Mouse (Mus musculus) lung, embryonic 15.5 days (tissue): ENCODE results near the gene Shb. TPM values are rescaled to one million over a fixed set of nuclear protein-coding genes. Genes with fewer than 3 reads are reported as not detected.

Experiments used
- ATAC-seq: fragments of 200-750 bp; cut with Nextera tagmentation; 2 replicates; pipeline ENCODE4 v1.8.0; 2017; ENCODE audit warnings: moderate number of reproducible peaks, borderline replicate concordance; ENCODE audit not compliant: low FRiP score, low TSS enrichment; ENCODE audit errors: extremely low read depth
- H3K27ac ChIP-seq: fragments of 300-500 bp; sonication (generic); 2 replicates; pipeline ENCODE4 v1.5.1; 2015; ENCODE audit warnings: moderate library complexity, mild to moderate bottlenecking, inconsistent platforms
- H3K27me3 ChIP-seq: fragments of 300-500 bp; sonication (generic); 2 replicates; pipeline ENCODE4 v1.6.1; 2015; ENCODE audit warnings: inconsistent platforms
- H3K36me3 ChIP-seq: fragments of 300-500 bp; sonication (generic); 2 replicates; pipeline ENCODE4 v1.6.1; 2015; ENCODE audit warnings: inconsistent platforms
- H3K4me1 ChIP-seq: fragments of 300-500 bp; sonication (generic); 2 replicates; pipeline ENCODE4 v1.6.1; 2015; ENCODE audit warnings: inconsistent platforms
- H3K4me2 ChIP-seq: fragments of 300-500 bp; sonication (generic); 2 replicates; pipeline ENCODE4 v1.6.1; 2015; ENCODE audit warnings: inconsistent platforms, mild to moderate bottlenecking, moderate library complexity
- H3K4me3 ChIP-seq: fragments of 300-500 bp; sonication (generic); 2 replicates; pipeline ENCODE4 v1.5.1; 2015; ENCODE audit warnings: mild to moderate bottlenecking, inconsistent platforms
- H3K9ac ChIP-seq: fragments of 300-500 bp; sonication (generic); 2 replicates; pipeline ENCODE4 v1.6.1; 2015; ENCODE audit warnings: inconsistent platforms
- H3K9me3 ChIP-seq: fragments of 300-500 bp; sonication (generic); 2 replicates; pipeline ENCODE4 v1.6.1; 2016; ENCODE audit warnings: inconsistent platforms
- WGBS: fragments of 180-500 bp; shearing (Covaris S2); methylation state at CpG from one replicate; pipeline ENCODE4 v1.1.7; 2015; 5-methylcytosine and 5-hydroxymethylcytosine counted together
- polyA plus RNA-seq: library from polyadenylated mRNA; unstranded; fragments of >200 nt; fragmentation: Nextera tagmentation; extraction: Ambion mirVana; gene quantifications from 2 replicates; pipeline ENCODE4 v1.2.1, GENCODE M21; 2015

Gene Shb
- polyA plus RNA-seq, 1 experiment from 2014 or later, result 13.5 TPM

GRCm38 (mm10) chr4:45422640-45423039 is 109.6 kb downstream of the Shb start:
- Histone ChIP-seq H3K27me3 (no peaks in the 10 kb centered on the region), H3K9me3 (no peaks in the 10 kb centered on the region), H3K4me2 (no peak overlapping the region), H3K4me1 (peaks cover 52% of the 10 kb centered on the region), H3K27ac (no peak overlapping the region), H3K36me3 (no peaks in the 10 kb centered on the region), H3K4me3 (no peak overlapping the region), H3K9ac (no peak overlapping the region)
- WGBS, result 84% methylated on average over 10 of the region's 10 CpGs
- no peak for ATAC-seq

DNA sequence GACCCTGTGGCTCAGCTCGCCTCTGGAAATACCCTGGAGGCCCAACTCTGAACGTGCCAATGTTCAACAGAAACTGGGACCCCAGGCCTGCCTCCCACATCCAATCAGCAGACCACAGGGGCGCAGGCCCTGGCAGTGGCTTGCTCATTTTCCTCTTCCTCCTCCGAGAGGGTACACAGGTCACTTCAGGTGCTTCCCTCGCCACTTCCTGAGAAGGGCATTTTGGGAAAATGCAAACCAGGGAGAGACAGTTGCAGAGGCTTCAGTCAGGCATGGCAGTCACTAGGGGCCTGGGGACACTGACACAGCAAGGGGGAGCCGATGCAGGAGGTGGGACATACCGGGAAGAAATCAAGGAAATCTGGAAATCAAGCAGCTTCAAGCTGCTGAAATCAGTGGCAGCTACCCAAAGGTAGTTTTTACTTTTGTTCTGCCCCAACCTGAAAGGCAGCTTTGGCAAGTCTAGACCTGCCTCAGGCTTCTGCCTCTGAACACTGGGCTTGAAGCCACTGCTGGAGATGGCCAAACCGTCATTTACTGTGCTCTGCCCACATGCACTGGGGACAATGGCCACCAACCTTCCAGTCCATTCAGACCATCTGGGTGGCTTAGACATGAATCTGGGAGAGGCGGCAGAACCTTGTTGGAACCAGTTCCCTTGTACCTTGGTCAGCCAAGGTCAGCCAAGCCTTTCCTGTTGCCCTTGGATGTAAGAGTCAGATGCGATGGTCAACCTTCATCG is 110.6 kb downstream of the Shb start:
- H3K4me3 ChIP-seq, result no peak overlapping the region
- WGBS, result 82% methylated on average over 11 of the region's 11 CpGs
- H3K4me2 ChIP-seq, result no peak overlapping the region
- peak overlapping the region; percentile 42 for H3K27ac ChIP-seq
- H3K36me3 ChIP-seq, result no peaks in the 10 kb centered on the region
- peaks cover 52% of the 10 kb centered on the region for H3K4me1 ChIP-seq
- H3K9me3 ChIP-seq, result no peaks in the 10 kb centered on the region
- H3K27me3 ChIP-seq, result no peaks in the 10 kb centered on the region
- H3K9ac ChIP-seq, result no peak overlapping the region
- ATAC-seq, result no peak

DNA sequence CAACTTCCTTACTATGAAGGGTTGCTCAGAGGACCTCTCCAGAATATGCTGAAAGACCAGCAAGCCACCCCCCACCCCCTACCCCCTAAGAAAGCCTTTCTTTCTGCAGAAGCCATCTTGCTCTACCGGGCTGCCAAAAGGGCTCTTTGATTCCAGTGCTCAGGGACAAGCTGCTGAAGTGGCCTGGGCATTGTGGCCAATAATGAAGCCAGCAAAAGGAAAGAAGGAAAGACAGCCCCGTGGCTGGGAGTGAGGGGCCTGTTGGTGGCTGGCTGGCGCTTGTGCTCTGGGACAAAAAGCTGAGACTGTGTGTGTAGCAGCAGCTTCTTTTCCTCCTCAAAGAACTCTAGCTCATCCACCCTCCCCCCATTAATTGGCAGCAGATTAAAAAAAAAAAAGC is 111.5 kb downstream of the Shb start:
- Histone ChIP-seq H3K27me3 (no peaks in the 10 kb centered on the region), H3K4me1 (peaks cover 52% of the 10 kb centered on the region), H3K9ac (no peak overlapping the region; the same call in 1 of the 2 replicates), H3K4me3 (no peak overlapping the region), H3K36me3 (no peaks in the 10 kb centered on the region), H3K9me3 (no peaks in the 10 kb centered on the region), H3K4me2 (no peak overlapping the region), H3K27ac (peak overlapping the region; percentile 42)
- WGBS, result 48% methylated on average over 3 of the region's 3 CpGs
- no peak for ATAC-seq

DNA sequence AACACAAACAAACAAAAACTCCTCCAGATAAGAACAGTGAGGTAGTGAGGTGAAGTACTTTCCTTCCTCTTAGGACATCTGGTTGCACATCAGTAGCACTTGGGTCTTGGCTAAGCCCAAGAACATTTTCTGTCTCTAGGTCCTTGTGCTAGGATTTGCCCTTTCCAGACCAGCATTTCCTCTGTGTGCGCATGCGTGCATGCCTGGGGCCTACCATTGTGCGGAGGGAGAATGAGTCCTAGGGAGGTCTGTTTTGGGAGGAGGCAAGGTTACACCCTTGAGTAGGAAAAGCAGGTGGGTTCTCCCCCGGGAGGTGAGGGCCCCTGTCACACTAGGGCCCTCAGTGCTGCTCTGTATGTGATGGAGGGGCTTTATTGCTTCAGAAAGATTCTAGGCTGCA is 113.2 kb downstream of the Shb start:
- Histone ChIP-seq H3K4me3 (no peak overlapping the region), H3K27me3 (no peaks in the 10 kb centered on the region), H3K9ac (no peak overlapping the region), H3K36me3 (no peaks in the 10 kb centered on the region), H3K4me2 (no peak overlapping the region), H3K9me3 (no peaks in the 10 kb centered on the region), H3K27ac (no peak overlapping the region), H3K4me1 (peaks cover 48% of the 10 kb centered on the region)
- 84% methylated on average over 4 of the region's 4 CpGs for WGBS
- ATAC-seq, result no peak

DNA sequence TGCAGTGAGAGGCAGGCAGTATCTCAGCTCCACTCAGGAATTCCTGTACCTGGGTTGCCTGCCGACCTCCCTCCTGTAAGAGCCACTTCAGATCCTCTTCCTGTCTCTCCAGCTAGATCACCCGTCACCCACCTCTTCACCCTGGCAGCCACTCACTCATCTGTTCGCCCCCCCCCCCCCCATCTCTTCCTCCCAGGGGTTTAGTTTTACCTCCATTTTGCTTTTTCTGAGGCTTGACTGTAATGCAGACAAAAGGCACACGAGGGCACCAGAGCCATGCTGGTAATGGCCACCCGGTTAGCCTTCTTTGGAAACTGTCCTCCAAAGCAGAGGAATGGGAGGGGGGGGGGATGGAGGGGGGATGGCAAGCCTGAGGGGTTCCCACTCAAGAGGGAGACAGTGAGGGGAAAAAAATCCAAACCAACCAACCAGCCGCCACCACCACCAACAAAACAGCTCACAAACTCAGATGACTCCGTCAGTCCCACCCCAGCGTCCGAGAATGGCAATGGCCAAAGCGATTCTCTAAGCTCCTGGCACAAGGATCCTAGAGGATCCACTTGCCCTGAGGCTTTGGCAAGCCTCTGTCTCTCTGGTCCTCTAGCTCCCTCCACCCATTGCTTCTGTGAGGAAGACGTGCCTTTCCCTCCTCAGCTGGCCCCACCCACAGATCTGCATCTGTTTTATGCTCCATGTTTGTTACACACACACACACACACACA is 113.9 kb downstream of the Shb start:
- Histone ChIP-seq H3K27me3 (no peaks in the 10 kb centered on the region), H3K27ac (no peak overlapping the region), H3K9me3 (no peaks in the 10 kb centered on the region), H3K4me3 (no peak overlapping the region), H3K36me3 (no peaks in the 10 kb centered on the region), H3K4me2 (peak overlapping the region; percentile 21), H3K9ac (no peak overlapping the region), H3K4me1 (peaks cover 42% of the 10 kb centered on the region)
- no peak; the same call in 1 of the 2 replicates for ATAC-seq
- 10% methylated on average over 10 of the region's 11 CpGs for WGBS

DNA sequence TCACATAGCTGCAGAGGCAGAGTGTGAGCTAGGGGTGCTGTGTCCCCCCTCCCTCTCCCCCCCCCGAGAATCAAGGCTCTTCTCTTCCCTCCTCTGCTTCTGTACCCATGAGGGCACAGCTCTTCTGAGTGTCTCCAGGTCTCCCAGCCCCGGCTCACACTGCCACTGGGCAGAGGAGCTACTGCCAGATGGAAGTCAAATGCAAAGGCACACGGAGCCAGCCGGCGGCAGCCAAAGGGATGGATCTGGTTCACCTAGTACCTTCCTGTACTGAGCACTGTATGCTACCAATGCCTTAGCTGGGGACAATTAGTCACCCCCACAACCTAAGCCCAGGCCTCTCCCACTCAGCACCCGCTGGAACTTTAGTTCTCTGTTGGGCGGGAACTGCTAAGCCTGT is 116.0 kb downstream of the Shb start:
- 65% methylated on average over 7 of the region's 7 CpGs for WGBS
- Histone ChIP-seq H3K36me3 (no peaks in the 10 kb centered on the region), H3K4me1 (peaks cover 37% of the 10 kb centered on the region), H3K4me3 (no peak overlapping the region), H3K9me3 (no peaks in the 10 kb centered on the region), H3K27ac (no peak overlapping the region), H3K4me2 (no peak overlapping the region), H3K9ac (no peak overlapping the region), H3K27me3 (no peaks in the 10 kb centered on the region)
- no peak for ATAC-seq

- Histone ChIP-seq H3K4me3 (no peak overlapping the region), H3K4me2 (no peak overlapping the region), H3K9ac (no peak overlapping the region), H3K4me1 (peaks cover 18% of the 10 kb centered on the region; the same call in 1 of the 2 replicates), H3K9me3 (no peaks in the 10 kb centered on the region), H3K36me3 (no peaks in the 10 kb centered on the region), H3K27ac (no peak overlapping the region), H3K27me3 (no peaks in the 10 kb centered on the region)
- 69% methylated on average over 9 of the region's 9 CpGs for WGBS
- ATAC-seq, result no peak
Observed at GRCm38 (mm10) chr4:45413674-45414338, 118.5 kb downstream of the Shb start.

GRCm38 (mm10) chr4:45412433-45413192 is 119.7 kb downstream of the Shb start:
- 56% methylated on average over 16 of the region's 16 CpGs for WGBS
- H3K9ac ChIP-seq, result no peak overlapping the region
- H3K27me3 ChIP-seq, result no peaks in the 10 kb centered on the region
- H3K27ac ChIP-seq, result no peak overlapping the region
- H3K36me3 ChIP-seq, result no peaks in the 10 kb centered on the region
- H3K4me3 ChIP-seq, result no peak overlapping the region
- H3K4me1 ChIP-seq, result peaks cover 10% of the 10 kb centered on the region; the same call in 1 of the 2 replicates
- ATAC-seq, result no peak
- H3K4me2 ChIP-seq, result no peak overlapping the region
- H3K9me3 ChIP-seq, result no peaks in the 10 kb centered on the region

GRCm38 (mm10) chr4:45411181-45411790 is 121.0 kb downstream of the Shb start:
- no peaks in the 10 kb centered on the region for H3K36me3 ChIP-seq
- ATAC-seq, result no peak
- H3K27me3 ChIP-seq, result no peaks in the 10 kb centered on the region
- H3K4me2 ChIP-seq, result no peak overlapping the region
- no peak overlapping the region for H3K27ac ChIP-seq
- no peaks in the 10 kb centered on the region for H3K9me3 ChIP-seq
- no peak overlapping the region for H3K4me3 ChIP-seq
- WGBS, result 86% methylated on average over 8 of the region's 8 CpGs
- no peak overlapping the region for H3K9ac ChIP-seq
- H3K4me1 ChIP-seq, result peaks cover 23% of the 10 kb centered on the region

DNA sequence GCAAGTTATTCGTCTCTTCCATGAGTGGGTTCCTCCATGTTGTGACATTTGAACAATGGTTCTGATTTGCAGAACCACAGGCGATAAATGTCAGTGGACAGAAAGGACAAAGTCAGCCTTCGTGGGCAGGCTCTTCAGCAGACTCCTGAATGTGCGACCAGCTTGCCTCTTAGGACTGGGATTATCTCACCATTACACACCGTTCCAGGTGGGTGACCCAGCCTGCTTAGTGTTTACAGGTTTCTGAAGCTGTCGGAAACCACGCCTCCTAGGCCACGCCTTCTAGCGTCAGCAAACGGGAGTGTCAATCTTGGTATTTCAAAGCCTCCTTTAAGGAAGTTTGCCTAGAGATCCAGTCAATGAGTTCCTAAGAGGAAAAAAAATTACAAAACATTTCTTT is 123.0 kb downstream of the Shb start:
- H3K4me1 ChIP-seq, result peaks cover 34% of the 10 kb centered on the region
- H3K36me3 ChIP-seq, result peaks cover 7% of the 10 kb centered on the region; the same call in 1 of the 2 replicates
- peak overlapping the region; percentile 99 for H3K4me3 ChIP-seq
- WGBS, result 1% methylated on average over 10 of the region's 10 CpGs
- H3K27me3 ChIP-seq, result no peaks in the 10 kb centered on the region
- H3K4me2 ChIP-seq, result peak overlapping the region; percentile 75
- H3K27ac ChIP-seq, result peak overlapping the region; percentile 92
- ATAC-seq, result peak; percentile 39; the same call in 1 of the 2 replicates
- H3K9ac ChIP-seq, result peak overlapping the region; percentile 99
- H3K9me3 ChIP-seq, result no peaks in the 10 kb centered on the region
